Mouse (Mus musculus): Measurements from ENCODE around the gene Akr1c21.
"Not testable (repeated sequence)": the region's sequence is repeated elsewhere in the genome, so short reads cannot be mapped to it uniquely, and the experiment has no call there.

The Akr1c21 gene

DNA sequence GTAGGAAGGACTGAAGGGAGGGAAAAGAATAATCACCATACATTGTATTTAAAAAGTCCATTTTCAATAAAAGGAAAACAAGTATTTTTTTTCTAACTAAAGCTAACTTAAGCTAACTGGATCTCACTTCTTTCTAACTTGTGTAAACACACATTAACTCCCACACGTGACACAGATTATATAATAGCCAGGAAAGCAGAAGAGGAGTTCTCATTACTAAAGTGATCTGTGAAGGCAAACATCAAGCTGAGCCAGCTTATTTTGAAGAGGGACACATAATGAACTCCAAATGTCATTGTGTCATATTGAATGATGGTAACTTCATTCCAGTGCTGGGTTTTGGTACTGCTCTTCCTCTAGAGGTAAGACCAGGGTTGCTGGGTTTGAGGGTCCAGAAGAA lies at the start of gene Akr1c21:
Gene Akr1c21 (plus strand): TSS at position 205 of the 400 bp plus-strand sequence.
- no peak for DNase-seq

DNA sequence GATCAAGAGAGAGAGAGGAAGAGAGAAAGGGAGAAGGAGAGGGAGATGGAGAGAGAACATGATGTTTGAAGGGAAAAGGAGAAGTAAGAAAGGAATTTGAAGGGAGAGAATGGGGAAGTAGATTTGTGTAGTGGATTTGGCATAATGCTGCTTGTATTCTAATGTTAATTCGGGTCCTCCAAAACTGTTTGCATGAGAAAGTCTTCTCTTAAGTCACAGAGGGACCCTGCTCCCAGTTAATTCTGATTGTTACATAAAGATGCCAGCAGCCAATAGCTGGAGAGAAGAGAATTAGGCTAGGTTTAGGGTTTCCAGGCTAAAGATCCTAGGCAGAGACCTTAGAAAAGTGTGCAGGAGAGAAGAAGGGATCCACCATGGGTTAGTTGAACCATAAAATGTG lies 14.7 kb upstream of the Akr1c21 start:
- no peak for DNase-seq

GRCm38 (mm10) chr13:4560500-4560899 lies 13.4 kb upstream of the Akr1c21 start:
- DNase-seq, result no peak

- DNase-seq, result no peak
Measured at GRCm38 (mm10) chr13:4565996-4566395, 7.9 kb upstream of the Akr1c21 start.

DNA sequence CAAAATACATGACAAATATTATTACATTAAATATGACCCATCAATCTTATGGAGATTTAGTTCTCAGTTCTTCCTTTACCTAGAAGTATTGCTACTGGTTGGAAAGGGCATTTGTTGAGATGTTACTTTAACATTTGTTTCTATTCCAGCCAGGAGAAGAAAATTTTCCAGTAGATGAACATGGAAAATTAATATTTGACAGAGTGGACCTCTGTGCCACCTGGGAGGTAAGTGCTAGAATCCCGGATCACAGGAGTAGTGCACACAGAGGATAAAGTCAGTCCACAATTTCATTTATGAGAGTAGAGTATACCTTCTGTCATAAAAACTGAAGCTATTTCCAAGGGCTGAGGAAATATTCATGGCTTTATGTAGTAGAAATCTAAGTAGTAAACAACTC lies 3.0 kb downstream of the Akr1c21 start:
- DNase-seq, result no peak

GRCm38 (mm10) chr13:4603431-4603830 lies 29.6 kb downstream of the Akr1c21 start:
- not testable (repeated sequence) for DNase-seq

DNA sequence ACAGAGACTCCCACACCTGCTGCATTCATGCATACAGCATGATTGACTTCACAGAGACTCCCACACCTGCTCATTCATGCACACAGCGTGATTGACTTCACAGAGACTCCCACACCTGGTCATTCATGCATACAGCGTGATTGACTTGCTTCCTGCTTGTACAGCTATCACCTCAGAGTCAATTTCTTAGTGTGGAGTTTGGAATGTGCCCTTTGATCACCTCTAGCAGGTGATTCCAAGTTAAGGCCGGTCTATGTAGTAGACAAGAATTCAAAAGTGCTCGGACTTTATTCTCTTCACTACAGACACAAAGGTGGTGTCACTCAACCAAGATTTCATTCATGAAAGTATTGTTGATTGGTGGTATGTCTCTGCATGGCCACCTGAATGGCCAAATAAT lies 32.9 kb downstream of the Akr1c21 start:
- no peak for DNase-seq

DNA sequence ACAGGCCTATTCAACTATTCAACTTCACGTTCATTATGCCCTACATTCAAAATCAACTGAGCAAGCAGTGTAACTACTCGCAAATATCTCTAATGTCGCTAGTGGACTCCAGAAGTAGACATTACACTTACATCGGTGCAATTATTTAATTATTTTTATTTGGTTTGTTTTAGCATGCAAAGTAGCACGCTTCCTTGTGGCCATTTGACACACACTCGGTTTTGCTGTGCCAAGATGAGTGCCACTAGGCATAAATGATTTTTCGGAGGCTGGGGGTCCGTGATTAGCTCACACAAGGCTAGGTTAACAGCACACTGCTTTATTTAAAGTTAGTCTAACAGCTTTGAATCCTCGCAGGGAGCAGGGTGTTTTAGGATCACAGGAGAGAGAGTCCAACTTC lies 34.7 kb downstream of the Akr1c21 start:
- no peak for DNase-seq

- peak; percentile 37 to 44 for DNase-seq
Measured at GRCm38 (mm10) chr13:4608961-4609409, 35.1 kb downstream of the Akr1c21 start, which contains the start of gene Akr1e1. TSS of gene Akr1e1 (minus strand) at chr13:4609174.

DNA sequence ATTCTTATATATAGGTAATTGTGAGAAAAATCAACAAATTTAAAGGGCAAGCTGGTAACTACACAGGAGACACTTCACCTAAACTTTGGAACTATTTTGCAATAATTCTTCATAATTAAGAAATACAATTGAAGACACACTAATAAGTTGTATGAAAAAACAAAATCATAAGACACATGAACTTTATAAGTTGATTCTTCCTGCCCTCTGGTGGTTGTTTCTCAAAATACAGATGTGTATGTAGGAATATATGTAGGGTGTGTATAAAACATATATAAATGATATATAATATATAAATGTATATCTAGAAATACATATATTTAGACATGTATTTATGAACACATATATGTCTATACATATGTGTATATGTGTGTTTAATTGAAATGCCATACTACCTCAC lies 37.0 kb downstream of the Akr1c21 start:
- DNase-seq, result no peak

Data from B cell, adult 2 months (primary cell).